Mouse (Mus musculus): ENCODE data around the gene Aqp2. TPM values are rescaled to one million over a fixed set of nuclear protein-coding genes. Genes with fewer than 3 reads are reported as not detected.

The Aqp2 gene
- polyA plus RNA-seq, 1 experiment from 2014 or later, result not detected

GRCm38 (mm10) chr15:99583463-99584344 is 4.8 kb downstream of the Aqp2 start:
- Histone ChIP-seq H3K27ac (replicated peaks in 1 of 2; ENCODE audit: control insufficient read depth in 1 of 2, insufficient read depth in 1 of 2, low read depth in 2 of 2, low read length in 2 of 2) (no peak overlapping the region), H3K4me1 (ENCODE audit: control insufficient read depth in 2 of 2, insufficient read depth in 2 of 2, low read length in 2 of 2) (peaks cover 12 to 14% of the 10 kb centered on the region in 2 experiments), H3K9ac (ENCODE audit: low read length) (peak overlapping the region; percentile 36; the same call in 1 of the 2 replicates), H3K4me2 (ENCODE audit: low read length) (peak overlapping the region; percentile 69), H3K27me3 (ENCODE audit: control insufficient read depth, insufficient read depth, low read length) (peaks cover 97% of the 10 kb centered on the region), H3K36me3 (ENCODE audit: control insufficient read depth, insufficient read depth, low read length) (no peaks in the 10 kb centered on the region), H3K4me3 (ENCODE audit: control insufficient read depth in 1 of 2, insufficient read depth in 1 of 2, low read depth in 1 of 2, low read length in 2 of 2) (peak overlapping the region; percentile 12 to 39), H3K9me3 (ENCODE audit: control insufficient read depth, low read length) (no peaks in the 10 kb centered on the region)
- 0 out of 2 replicates have a peak, but pooled peaks have one; percentile 13 for ATAC-seq (ENCODE audit: insufficient number of reproducible peaks, insufficient read depth, low FRiP score, low read depth)
- WGBS, result 4% methylated on average over 53 of the region's 54 CpGs

DNA sequence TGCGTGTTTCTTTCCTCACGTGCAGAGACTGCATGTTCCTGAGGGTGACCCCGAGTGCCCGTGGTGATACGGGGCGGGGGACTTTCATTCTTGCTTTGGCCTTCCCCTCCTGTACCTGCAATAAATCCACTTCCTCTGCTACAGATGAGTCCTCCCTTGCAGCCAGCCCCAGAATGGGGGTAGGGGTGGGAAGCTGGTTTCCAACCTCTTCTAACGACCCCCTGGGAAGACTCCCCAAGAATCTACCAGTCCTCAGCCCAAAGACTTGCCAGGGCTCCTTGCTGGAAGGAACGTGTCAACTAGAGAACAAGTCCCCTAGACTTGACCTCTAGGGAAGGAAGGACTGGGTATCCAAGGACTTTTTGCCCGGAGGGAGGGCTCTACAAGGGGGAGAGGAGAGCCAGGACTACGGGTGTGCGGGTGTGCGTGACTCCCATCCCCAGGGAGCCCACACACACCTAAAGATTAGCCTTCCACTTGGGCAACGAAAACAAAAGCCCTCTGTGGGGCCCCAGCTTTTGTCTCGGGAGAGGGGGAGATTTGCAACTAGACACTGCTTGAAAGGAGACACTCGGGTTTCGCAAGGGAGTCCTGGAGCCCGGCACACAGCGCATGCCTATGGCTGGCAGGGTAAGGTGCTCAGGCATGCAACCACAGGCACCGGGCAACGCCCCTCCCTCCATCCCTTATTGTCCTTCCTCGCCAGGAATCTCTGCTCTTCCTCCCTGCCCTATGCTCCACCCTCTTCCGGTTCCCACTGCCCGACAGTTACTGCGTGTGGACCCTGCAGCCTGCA is 5.8 kb downstream of the Aqp2 start:
- no peaks in the 10 kb centered on the region for H3K36me3 ChIP-seq (ENCODE audit: control insufficient read depth, insufficient read depth, low read length)
- H3K9ac ChIP-seq (ENCODE audit: low read length), result peak overlapping the region; percentile 36; the same call in 1 of the 2 replicates
- H3K4me1 ChIP-seq (ENCODE audit: control insufficient read depth in 2 of 2, insufficient read depth in 2 of 2, low read length in 2 of 2), result peaks cover 12 to 14% of the 10 kb centered on the region in 2 experiments
- H3K4me2 ChIP-seq (ENCODE audit: low read length), result peak overlapping the region; percentile 69
- H3K27me3 ChIP-seq (ENCODE audit: control insufficient read depth, insufficient read depth, low read length), result peaks cover 97% of the 10 kb centered on the region
- H3K4me3 ChIP-seq (ENCODE audit: control insufficient read depth in 1 of 2, insufficient read depth in 1 of 2, low read depth in 1 of 2, low read length in 2 of 2), result peak overlapping the region; percentile 10 to 39; a peak in 3 of 4 replicates
- WGBS, result 2% methylated on average over 24 of the region's 24 CpGs
- no peaks in the 10 kb centered on the region for H3K9me3 ChIP-seq (ENCODE audit: control insufficient read depth, low read length)
- ATAC-seq (ENCODE audit: insufficient number of reproducible peaks, insufficient read depth, low FRiP score, low read depth), result no peak
- H3K27ac ChIP-seq (replicated peaks in 1 of 2; ENCODE audit: control insufficient read depth in 1 of 2, insufficient read depth in 1 of 2, low read depth in 2 of 2, low read length in 2 of 2), result no peak overlapping the region

GRCm38 (mm10) chr15:99585741-99586140 is 6.9 kb downstream of the Aqp2 start:
- H3K4me2 ChIP-seq (ENCODE audit: low read length), result no peak overlapping the region
- no peak overlapping the region for H3K4me3 ChIP-seq (ENCODE audit: control insufficient read depth in 1 of 2, insufficient read depth in 1 of 2, low read depth in 1 of 2, low read length in 2 of 2)
- H3K27ac ChIP-seq (replicated peaks in 1 of 2; ENCODE audit: control insufficient read depth in 1 of 2, insufficient read depth in 1 of 2, low read depth in 2 of 2, low read length in 2 of 2), result no peak overlapping the region
- 52% methylated on average over 6 of the region's 6 CpGs for WGBS
- H3K9me3 ChIP-seq (ENCODE audit: control insufficient read depth, low read length), result no peaks in the 10 kb centered on the region
- peaks cover 97% of the 10 kb centered on the region for H3K27me3 ChIP-seq (ENCODE audit: control insufficient read depth, insufficient read depth, low read length)
- ATAC-seq (ENCODE audit: insufficient number of reproducible peaks, insufficient read depth, low FRiP score, low read depth), result no peak
- H3K4me1 ChIP-seq (ENCODE audit: control insufficient read depth in 2 of 2, insufficient read depth in 2 of 2, low read length in 2 of 2), result peaks cover 12 to 18% of the 10 kb centered on the region in 2 experiments
- H3K36me3 ChIP-seq (ENCODE audit: control insufficient read depth, insufficient read depth, low read length), result no peaks in the 10 kb centered on the region
- no peak overlapping the region for H3K9ac ChIP-seq (ENCODE audit: low read length)

- 86% methylated on average over 3 of the region's 3 CpGs for WGBS
- Histone ChIP-seq H3K27me3 (ENCODE audit: control insufficient read depth, insufficient read depth, low read length) (peaks cover 97% of the 10 kb centered on the region), H3K9ac (ENCODE audit: low read length) (no peak overlapping the region), H3K27ac (replicated peaks in 1 of 2; ENCODE audit: control insufficient read depth in 1 of 2, insufficient read depth in 1 of 2, low read depth in 2 of 2, low read length in 2 of 2) (no peak overlapping the region), H3K4me1 (ENCODE audit: control insufficient read depth in 2 of 2, insufficient read depth in 2 of 2, low read length in 2 of 2) (peaks cover 12 to 21% of the 10 kb centered on the region in 2 experiments), H3K4me2 (ENCODE audit: low read length) (no peak overlapping the region), H3K9me3 (ENCODE audit: control insufficient read depth, low read length) (no peaks in the 10 kb centered on the region), H3K36me3 (ENCODE audit: control insufficient read depth, insufficient read depth, low read length) (no peaks in the 10 kb centered on the region), H3K4me3 (ENCODE audit: control insufficient read depth in 1 of 2, insufficient read depth in 1 of 2, low read depth in 1 of 2, low read length in 2 of 2) (no peak overlapping the region)
- ATAC-seq (ENCODE audit: insufficient number of reproducible peaks, insufficient read depth, low FRiP score, low read depth), result no peak
Measured at GRCm38 (mm10) chr15:99586525-99586924, 7.7 kb downstream of the Aqp2 start.

- no peak for ATAC-seq (ENCODE audit: insufficient number of reproducible peaks, insufficient read depth, low FRiP score, low read depth)
- Histone ChIP-seq H3K27me3 (ENCODE audit: control insufficient read depth, insufficient read depth, low read length) (peaks cover 100% of the 10 kb centered on the region), H3K27ac (replicated peaks in 1 of 2; ENCODE audit: control insufficient read depth in 1 of 2, insufficient read depth in 1 of 2, low read depth in 2 of 2, low read length in 2 of 2) (no peak overlapping the region), H3K9me3 (ENCODE audit: control insufficient read depth, low read length) (no peaks in the 10 kb centered on the region), H3K9ac (ENCODE audit: low read length) (no peak overlapping the region), H3K36me3 (ENCODE audit: control insufficient read depth, insufficient read depth, low read length) (no peaks in the 10 kb centered on the region), H3K4me2 (ENCODE audit: low read length) (no peak overlapping the region), H3K4me1 (ENCODE audit: control insufficient read depth in 2 of 2, insufficient read depth in 2 of 2, low read length in 2 of 2) (peaks cover 8 to 14% of the 10 kb centered on the region in 2 experiments), H3K4me3 (ENCODE audit: control insufficient read depth in 1 of 2, insufficient read depth in 1 of 2, low read depth in 1 of 2, low read length in 2 of 2) (no peak overlapping the region)
- WGBS, result 7% methylated on average over 9 of the region's 9 CpGs
Measured at GRCm38 (mm10) chr15:99589237-99589636, 10.4 kb downstream of the Aqp2 start.

- Histone ChIP-seq H3K9ac (ENCODE audit: low read length) (no peak overlapping the region), H3K4me3 (ENCODE audit: control insufficient read depth in 1 of 2, insufficient read depth in 1 of 2, low read depth in 1 of 2, low read length in 2 of 2) (no peak overlapping the region), H3K4me2 (ENCODE audit: low read length) (no peak overlapping the region), H3K9me3 (ENCODE audit: control insufficient read depth, low read length) (no peaks in the 10 kb centered on the region), H3K4me1 (ENCODE audit: control insufficient read depth in 2 of 2, insufficient read depth in 2 of 2, low read length in 2 of 2) (peaks cover 3 to 10% of the 10 kb centered on the region in 2 experiments), H3K27ac (replicated peaks in 1 of 2; ENCODE audit: control insufficient read depth in 1 of 2, insufficient read depth in 1 of 2, low read depth in 2 of 2, low read length in 2 of 2) (no peak overlapping the region), H3K36me3 (ENCODE audit: control insufficient read depth, insufficient read depth, low read length) (no peaks in the 10 kb centered on the region), H3K27me3 (ENCODE audit: control insufficient read depth, insufficient read depth, low read length) (peaks cover 100% of the 10 kb centered on the region)
- WGBS, result 21% methylated on average over 7 of the region's 7 CpGs
- ATAC-seq (ENCODE audit: insufficient number of reproducible peaks, insufficient read depth, low FRiP score, low read depth), result no peak
Measured at GRCm38 (mm10) chr15:99589704-99590103, 10.8 kb downstream of the Aqp2 start.

GRCm38 (mm10) chr15:99590429-99591084 is 11.7 kb downstream of the Aqp2 start, which contains the start of gene Aqp5:
TSS of gene Aqp5 (plus strand) at chr15:99590782.
- Histone ChIP-seq H3K4me2 (ENCODE audit: low read length) (peak within 1 kb of the TSS; percentile 65), H3K4me1 (ENCODE audit: control insufficient read depth in 2 of 2, insufficient read depth in 2 of 2, low read length in 2 of 2) (peaks cover 0 to 8% of the 10 kb centered on the region in 2 experiments; a peak in 2 of 4 replicates), H3K4me3 (ENCODE audit: control insufficient read depth in 1 of 2, insufficient read depth in 1 of 2, low read depth in 1 of 2, low read length in 2 of 2) (peak within 1 kb of the TSS; percentile 30 to 38), H3K9me3 (ENCODE audit: control insufficient read depth, low read length) (no peaks in the 10 kb centered on the region), H3K27ac (replicated peaks in 1 of 2; ENCODE audit: control insufficient read depth in 1 of 2, insufficient read depth in 1 of 2, low read depth in 2 of 2, low read length in 2 of 2) (no peak within 1 kb of the TSS), H3K9ac (ENCODE audit: low read length) (0 out of 2 replicates have a peak within 1 kb of the TSS, but pooled peaks have one; percentile 16), H3K36me3 (ENCODE audit: control insufficient read depth, insufficient read depth, low read length) (no peaks in the 10 kb centered on the region), H3K27me3 (ENCODE audit: control insufficient read depth, insufficient read depth, low read length) (peaks cover 100% of the 10 kb centered on the region)
- no peak for ATAC-seq (ENCODE audit: insufficient number of reproducible peaks, insufficient read depth, low FRiP score, low read depth)
- WGBS, result 2% methylated on average over 55 of the region's 83 CpGs
